Mouse (Mus musculus) adrenal gland, postnatal 14 days (tissue): Measurements from ENCODE around the gene Foxp1. TPM values are rescaled to one million over a fixed set of nuclear protein-coding genes. Genes with fewer than 3 reads are reported as not detected.

Source experiments
- DNase-seq: peaks from one replicate; pipeline ENCODE4 v3.0.0; 2021; ENCODE audit warnings: mixed read lengths
- total RNA-seq: library from RNA; stranded (reverse); gene quantifications from 2 replicates; pipeline ENCODE4 v1.2.3, GENCODE M21; 2021

Foxp1 gene
- total RNA-seq, 1 experiment from 2014 or later: 46.4 TPM

GRCm38 (mm10) chr6:99206437-99206870 lies 316.1 kb downstream of the Foxp1 start:
- no peak for DNase-seq

GRCm38 (mm10) chr6:99205587-99206436 lies 316.7 kb downstream of the Foxp1 start:
- no peak for DNase-seq

- DNase-seq: no peak
Observed at GRCm38 (mm10) chr6:99204780-99205586, 317.5 kb downstream of the Foxp1 start.

- DNase-seq: no peak
Observed at GRCm38 (mm10) chr6:99204052-99204779, 318.3 kb downstream of the Foxp1 start.

GRCm38 (mm10) chr6:99203231-99203630 lies 319.3 kb downstream of the Foxp1 start:
- DNase-seq: no peak

GRCm38 (mm10) chr6:99202781-99203180 lies 319.7 kb downstream of the Foxp1 start:
- DNase-seq: no peak

GRCm38 (mm10) chr6:99201271-99201705 lies 321.2 kb downstream of the Foxp1 start:
- no peak for DNase-seq

GRCm38 (mm10) chr6:99200656-99201055 lies 321.9 kb downstream of the Foxp1 start:
- DNase-seq: no peak

- DNase-seq: no peak
Observed at GRCm38 (mm10) chr6:99199277-99199676, 323.2 kb downstream of the Foxp1 start.

- peak; percentile 24 for DNase-seq
Observed at GRCm38 (mm10) chr6:99193697-99194096, 328.8 kb downstream of the Foxp1 start.

GRCm38 (mm10) chr6:99191636-99192137 lies 330.8 kb downstream of the Foxp1 start:
- DNase-seq: no peak

- DNase-seq: no peak
Observed at GRCm38 (mm10) chr6:99191041-99191635, 331.4 kb downstream of the Foxp1 start.

GRCm38 (mm10) chr6:99189967-99190366 lies 332.6 kb downstream of the Foxp1 start:
- no peak for DNase-seq

- no peak for DNase-seq
Observed at GRCm38 (mm10) chr6:99188366-99189216, 333.9 kb downstream of the Foxp1 start.

GRCm38 (mm10) chr6:99187914-99188313 lies 334.6 kb downstream of the Foxp1 start:
- no peak for DNase-seq

GRCm38 (mm10) chr6:99187415-99187814 lies 335.1 kb downstream of the Foxp1 start:
- DNase-seq: no peak

- DNase-seq: no peak
Observed at GRCm38 (mm10) chr6:99186569-99186968, 336.0 kb downstream of the Foxp1 start.

GRCm38 (mm10) chr6:99185797-99186196 lies 336.7 kb downstream of the Foxp1 start:
- no peak for DNase-seq

- DNase-seq: no peak
Observed at GRCm38 (mm10) chr6:99184051-99184450, 338.5 kb downstream of the Foxp1 start.

GRCm38 (mm10) chr6:99182777-99183176 lies 339.7 kb downstream of the Foxp1 start:
- DNase-seq: no peak

GRCm38 (mm10) chr6:99176216-99176615 lies 346.3 kb downstream of the Foxp1 start:
- DNase-seq: no peak
